Mouse (Mus musculus) embryo, embryonic 10 days (tissue): ENCODE results near the gene Fstl1.
A peak's percentile ranks its signal among the peaks of the same experiment; 100 is the strongest.

Experiments used
- DNase-seq: peaks from one replicate; pipeline ENCODE4 v3.0.0-alpha.2; 2015; ENCODE audit warnings: low spot score

Fstl1 gene

DNA sequence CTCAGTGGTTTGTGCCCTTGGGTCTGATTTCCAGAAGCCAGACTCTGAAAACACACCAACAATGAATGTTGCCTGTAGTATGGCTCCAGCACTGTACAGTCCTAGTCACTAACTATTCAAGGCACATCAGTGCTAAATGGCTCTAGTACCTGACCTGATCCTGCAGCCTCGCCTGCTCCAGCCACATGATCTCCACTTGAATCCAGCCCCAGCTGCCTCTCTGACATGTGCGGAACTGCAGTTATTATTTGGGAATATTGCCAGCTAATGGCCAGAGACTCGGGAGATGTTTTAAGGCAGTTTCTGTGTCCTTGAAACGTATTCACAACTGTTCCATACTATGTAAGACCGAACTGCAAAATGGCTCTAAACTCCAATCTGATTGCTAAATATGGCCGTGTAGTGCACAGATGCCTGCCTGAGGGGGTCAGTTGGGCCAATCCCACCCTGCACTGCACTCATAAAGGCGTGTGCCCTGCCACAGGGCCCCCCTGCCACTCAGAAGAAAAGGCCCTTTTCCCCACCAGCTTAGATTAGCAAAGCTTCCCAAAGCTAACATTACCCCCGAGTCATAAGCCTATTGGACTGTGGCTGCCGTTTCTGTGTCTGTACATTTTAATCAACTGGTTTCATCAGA is 11.0 kb downstream of the Fstl1 start:
- DNase-seq, result no peak

DNA sequence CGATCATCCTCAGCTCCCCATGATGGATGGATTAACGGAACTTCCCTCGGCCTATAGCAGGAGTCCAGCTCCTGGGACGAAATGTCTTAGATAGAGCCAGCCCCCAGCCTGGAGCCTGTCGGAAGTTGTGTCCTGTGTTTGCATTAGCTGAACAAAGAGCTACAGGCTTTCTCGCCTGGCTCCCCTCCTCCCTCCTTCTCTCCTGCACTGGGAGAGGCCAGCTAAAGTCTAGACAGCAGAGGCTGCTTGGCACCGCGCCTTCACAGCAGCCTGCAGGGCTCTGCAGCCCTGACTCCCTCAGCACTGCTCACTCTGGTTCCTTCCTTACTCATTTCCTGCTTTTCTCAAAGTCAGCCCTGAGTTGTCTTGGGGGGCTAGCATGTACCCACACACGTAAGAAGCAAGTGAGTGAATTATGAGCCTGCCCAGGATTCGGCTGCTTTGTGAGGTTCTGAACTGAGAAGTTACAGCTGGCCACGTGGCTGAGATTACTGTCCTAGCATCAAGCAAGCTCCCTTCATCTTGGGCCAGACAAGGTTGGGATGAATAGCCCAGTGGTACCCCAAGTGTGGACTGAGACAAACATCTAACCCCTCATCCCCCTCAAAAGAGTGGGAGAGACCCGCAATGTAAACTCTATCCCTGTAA is 11.8 kb downstream of the Fstl1 start:
- peak; percentile 81 for DNase-seq

DNA sequence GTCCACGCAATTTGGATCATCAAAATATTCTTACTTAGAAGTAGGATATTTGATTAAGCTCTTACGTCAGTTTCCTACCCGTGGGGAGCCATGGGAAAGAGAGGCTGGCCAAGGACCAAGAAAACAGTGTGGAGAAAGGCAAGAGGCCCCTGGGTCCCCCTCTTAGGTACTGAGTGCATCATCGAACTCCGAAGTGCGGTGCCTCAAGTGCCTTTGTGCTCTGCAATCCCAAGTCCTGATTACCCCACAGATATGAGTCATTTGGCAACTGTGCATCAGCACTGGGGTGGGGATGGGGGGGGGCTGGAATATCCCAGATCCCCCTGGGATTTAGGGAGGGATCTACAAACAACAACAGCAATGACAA is 12.3 kb downstream of the Fstl1 start:
- DNase-seq, result no peak

DNA sequence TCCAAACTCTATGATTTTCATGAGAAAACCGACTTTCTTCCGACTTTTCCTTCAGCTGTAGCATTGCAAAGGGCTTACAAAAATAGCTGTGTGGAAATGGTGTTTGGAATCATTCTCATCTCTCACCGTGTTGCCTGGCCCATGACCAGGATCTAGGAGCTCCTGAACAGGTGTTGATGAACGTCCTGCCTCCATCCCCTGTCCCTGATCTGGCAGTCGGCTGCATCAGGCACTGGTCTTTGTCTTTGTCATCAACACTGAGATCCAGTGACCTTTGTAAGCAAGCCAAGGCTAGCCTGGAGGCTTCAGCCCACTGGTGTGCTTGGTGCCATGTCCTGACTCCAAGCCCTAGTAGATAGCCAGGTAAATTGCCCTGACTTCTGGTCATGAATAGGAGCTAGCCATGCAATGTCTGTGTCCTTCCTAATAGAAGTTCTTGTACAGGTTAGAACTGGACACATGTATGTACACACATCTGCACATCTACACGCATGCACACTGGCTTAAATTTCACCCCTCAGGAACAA is 12.8 kb downstream of the Fstl1 start:
- DNase-seq, result no peak

DNA sequence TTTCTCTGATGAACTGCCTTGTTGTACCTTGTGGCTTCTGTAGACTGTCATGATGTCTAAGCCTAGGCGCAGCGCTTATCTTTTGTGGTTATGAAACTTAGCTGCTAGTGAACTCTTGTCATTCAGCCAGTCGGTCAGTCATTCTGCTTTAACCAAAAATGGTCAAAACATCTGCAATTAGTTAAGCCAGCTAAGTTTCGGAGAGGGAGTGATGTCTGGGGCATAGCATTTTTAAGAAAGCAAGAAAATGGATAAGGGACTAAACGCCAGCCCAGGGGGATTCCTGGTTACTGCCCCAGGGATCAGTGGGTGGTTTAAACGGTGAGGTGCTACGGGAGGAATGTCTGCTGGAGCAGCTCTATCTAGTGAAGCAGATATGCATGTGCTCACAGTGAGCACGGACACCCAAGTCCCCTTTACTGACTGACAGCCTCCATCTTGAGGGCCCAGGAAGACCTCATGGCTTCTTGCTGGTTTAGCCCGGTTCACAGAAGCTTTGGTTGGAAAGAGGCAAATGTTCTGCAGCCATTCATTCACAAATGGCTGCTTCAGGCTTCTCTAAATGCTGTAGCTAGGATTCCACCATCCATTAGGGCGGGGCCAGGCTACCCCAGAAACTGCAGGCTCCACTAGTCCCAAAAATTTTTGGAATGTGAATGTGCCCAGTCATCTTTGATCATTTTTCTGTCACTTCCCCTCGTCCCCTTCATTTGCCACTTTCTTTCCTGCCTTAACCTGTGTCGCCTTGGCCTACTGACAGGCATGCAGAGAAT is 13.5 kb downstream of the Fstl1 start:
- DNase-seq, result no peak

GRCm38 (mm10) chr16:37790781-37791175 is 14.1 kb downstream of the Fstl1 start:
- DNase-seq, result no peak

DNA sequence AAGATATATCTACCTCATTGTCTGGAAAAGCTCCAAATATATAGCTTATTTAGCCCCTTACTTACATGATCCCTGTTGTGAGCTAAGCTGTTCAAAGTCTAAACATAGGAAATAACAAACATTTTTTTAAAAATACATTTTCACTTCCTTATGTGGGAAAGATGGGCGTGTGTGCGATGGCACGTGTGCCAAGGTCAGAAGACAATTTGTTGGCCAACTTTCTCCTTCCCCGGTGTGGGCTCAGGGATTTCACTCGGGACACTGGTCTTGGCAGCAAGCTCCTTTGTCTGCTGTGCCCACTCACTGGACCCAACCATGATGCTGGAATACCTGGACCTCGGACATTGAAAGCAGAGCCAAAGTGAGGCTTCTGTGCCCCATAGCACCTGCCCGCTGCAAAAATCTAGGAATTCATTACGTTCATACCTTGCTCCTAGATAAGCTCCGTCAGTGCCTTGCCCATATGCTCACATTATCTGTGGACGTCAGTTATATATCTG is 19.0 kb downstream of the Fstl1 start:
- no peak for DNase-seq

- no peak for DNase-seq
Measured at GRCm38 (mm10) chr16:37796270-37796669, 19.6 kb downstream of the Fstl1 start.

GRCm38 (mm10) chr16:37801097-37801496 is 24.4 kb downstream of the Fstl1 start:
- no peak for DNase-seq

DNA sequence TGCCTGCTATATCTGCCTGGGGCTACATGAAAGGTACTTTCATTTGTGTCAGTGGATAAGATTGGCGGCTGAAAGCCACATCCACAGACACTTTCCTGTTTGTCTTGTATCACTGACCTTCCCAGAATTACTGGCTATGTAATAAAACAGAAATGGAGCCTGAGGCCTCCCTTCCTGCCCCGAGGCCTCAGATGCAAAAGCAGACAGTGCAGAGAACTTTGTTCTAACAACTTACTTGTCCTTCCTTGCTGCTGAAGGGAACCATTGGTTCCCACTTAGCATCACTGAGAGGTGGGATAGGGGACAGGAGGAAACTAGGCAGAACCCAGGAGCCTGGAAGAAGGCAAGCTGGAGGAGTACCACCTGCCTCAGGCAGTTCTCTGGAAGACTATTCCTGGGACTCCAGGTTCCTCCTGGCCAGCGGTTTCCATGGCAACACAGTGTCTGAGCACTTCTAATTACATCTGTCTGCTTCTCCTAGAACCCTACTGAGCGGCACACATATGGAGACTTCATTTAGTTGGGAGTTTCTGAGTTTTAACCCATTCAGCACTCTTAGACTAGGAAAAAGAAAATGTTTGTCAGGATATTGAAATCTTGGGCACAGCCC is 26.1 kb downstream of the Fstl1 start:
- DNase-seq, result peak; percentile 71

DNA sequence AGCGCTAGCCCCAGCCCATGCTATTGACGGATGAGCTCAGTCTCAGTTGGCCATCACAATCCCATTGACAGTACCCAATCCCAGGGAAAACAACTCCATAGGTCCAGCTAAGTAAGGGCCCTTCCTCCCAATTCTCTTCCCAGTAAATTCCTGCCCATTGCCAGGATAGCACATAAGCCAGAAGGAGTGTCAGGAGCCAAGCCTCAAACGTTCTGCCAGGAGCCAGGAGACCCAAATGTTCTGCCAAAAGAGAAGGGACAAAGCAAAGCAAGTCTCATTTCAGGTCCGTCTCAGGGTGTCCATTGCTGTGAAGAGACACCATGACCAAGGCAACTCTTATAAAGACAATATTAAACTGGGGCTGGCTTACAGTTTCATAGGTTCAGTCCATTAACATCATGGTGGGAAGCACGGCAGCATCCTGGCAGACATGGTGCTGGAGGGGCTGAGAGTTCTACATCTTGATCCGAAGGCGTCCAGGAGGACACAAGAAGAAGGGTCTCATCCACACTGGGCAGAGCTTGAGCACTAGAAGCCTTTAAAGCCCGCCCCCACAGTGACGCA is 26.8 kb downstream of the Fstl1 start:
- no peak for DNase-seq

- no peak for DNase-seq
Measured at GRCm38 (mm10) chr16:37805746-37806495, 29.2 kb downstream of the Fstl1 start.

DNA sequence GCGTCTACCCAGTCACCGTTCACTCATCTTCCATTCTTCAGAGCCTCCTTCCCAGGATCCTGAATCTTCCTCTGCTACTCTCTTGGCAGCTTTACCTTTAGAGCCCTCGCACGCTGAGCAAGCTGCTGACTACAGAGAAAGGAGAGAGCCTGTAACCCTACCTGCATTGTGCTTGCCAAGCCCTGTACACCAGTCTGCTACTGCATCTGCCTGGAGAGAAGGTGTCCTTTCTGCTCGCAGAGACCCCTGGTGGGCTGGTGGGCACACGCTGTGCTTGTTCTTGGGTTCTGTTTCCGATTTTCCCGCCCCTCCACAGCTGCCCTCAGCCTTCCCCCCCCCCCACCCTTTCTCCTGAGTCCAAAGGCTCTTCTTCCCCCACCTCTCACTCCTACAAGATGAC is 30.6 kb downstream of the Fstl1 start:
- DNase-seq, result no peak

DNA sequence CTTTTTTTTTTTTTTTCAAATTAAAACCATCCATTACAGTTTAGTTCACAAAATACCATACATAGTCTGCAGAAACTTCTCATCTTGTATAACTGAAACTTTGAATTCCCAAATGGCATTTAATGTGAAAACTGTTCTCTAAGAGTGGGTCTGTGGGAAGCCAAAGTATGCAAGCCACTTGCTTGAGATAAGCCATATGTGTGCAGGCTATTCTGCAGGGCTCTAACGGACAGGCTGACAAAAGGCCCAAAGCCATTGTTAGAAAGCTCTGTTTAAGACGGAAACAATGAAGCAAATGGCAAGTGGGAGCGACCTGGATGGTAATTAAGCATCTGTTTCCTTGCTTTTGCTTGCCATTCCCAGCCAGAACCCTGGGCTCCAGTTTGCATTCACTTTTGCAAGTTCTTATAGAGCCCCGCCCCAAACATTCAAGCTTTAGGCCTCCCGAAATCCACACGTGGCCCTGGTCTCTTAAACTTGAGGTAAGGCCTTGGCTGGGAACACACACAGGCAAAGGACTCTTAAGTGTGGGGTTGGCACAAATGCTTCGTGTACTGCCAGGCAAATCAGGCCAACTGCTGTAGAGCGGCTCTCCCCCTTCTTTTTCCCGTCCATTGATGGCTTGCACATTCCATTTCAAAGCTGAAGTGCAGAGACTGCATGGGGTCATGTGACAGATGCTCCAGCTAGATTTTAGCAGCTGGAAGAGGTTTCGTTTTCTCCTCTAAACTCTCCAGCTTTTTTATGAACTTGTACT is 32.4 kb downstream of the Fstl1 start:
- DNase-seq, result peak; percentile 48

- no peak for DNase-seq
Measured at GRCm38 (mm10) chr16:37809623-37809992, 32.9 kb downstream of the Fstl1 start.

DNA sequence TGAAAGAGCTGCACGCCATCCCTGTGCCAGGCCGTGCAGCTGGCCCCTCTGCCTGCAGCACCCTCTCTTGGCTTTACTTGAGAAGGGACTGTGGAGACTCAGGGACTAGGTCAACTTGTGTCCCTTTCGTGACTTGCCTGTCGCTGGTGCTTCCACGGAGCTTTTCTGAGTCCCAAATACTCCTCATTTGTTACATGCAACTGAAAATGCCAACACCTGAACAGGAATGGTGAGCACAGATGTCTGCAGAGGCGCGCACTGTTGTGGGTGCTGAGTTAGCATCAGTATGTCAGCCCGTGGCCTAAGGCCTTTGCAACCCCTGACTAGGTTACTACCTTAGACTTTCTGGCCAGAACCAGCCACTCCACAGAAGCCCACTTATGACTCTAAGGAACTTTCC is 35.2 kb downstream of the Fstl1 start:
- no peak for DNase-seq

DNA sequence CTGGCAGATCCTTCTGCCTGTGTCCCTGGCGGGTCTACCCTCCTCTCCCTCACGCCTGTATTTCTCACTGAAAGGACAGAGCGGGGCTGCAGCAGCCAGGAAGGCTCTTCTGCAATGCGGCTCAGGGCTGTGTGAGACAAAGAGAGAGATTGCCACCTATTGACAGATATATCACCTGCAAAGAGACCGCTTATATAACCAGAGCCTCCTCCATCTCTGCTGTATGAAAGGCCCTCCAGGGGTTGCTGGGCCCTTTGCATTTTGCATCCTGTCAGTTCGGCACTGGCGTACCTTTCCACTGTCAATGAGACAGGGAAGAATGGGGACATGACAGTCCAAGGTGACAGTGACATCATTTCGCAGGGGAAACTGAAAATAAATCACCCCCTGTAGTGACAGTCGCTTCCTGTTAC is 35.8 kb downstream of the Fstl1 start:
- DNase-seq, result peak; percentile 54

GRCm38 (mm10) chr16:37813691-37814382 is 37.2 kb downstream of the Fstl1 start:
- DNase-seq, result no peak

DNA sequence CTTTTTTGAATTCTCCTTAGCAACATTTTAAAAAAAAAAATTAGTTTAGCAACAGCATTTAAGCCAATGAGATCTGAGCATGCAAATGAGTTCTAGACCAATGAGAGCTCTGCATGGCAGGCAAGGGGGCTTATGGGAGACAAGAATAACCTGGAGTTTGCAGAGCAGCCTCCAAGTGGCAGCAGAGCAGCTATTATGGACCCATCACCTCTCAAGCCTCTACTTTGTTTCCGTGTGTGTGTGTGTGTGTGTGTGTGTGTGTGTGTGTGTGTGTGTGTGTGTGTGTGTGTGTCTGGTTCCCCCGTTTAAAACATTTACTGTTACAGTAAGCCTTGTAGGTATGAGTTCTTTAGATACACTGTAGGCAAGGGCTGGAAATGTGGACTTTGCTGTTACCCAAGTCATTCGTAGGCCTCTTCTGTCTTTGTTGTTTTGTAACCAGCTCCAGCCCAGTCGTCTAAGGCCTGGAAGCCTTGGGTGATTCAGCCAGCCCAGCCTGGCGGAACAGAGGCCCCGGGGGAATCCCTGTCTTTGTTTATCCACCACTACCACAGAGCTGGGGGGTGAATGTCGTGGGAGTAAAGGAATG is 37.8 kb downstream of the Fstl1 start:
- peak; percentile 87 for DNase-seq

DNA sequence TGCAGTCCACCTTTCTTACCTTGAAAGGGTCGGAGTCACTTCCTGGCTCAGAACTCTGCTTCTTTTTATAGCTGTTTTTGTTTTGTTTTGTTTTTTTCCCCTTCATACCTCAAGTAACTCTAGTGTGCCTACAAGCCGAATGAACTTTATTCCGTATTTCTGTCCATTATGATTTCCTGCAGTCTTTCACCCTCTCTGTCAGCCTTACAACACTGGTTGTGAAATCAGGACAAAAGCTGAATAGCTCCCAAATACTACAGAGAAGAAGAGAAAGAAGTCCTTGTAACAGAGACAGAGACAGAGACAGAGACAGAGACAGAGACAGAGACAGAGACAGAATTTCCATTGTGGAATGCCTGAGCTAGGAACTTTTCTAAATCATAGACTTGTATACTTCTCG is 41.3 kb downstream of the Fstl1 start:
- no peak for DNase-seq
